Comparison of ENCODE assay signal across 29 mouse cellular contexts in the genomic region with DNA sequence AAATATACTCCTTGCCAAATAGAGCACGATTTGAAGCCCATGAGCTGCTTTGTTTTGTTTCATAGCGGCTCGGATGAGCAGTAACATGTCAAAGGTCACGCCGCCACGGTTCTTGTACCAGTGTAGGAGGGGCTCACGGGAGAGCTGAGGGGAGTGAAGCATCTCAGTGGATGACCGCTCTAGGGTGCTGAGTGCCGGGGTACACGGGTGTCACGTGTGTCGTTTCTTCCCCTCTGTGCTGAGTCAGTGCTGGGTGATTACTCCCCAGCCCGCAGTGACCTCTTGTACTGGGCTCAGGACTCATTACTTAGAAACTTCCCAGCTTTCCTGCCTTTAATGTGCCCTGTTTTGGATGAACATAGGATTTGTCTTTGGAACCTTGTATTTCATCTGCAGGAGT. TPM values are rescaled to one million over a fixed set of nuclear protein-coding genes. Genes with fewer than 3 reads are reported as not detected.
DNase-seq lines count a peak whose midpoint lies in the region; ATAC-seq lines count a peak whose summit lies in the region.
"Had no signal": no experiment of that assay in that cellular context is flagged by ENCODE, and none has a peak within 500 bp of the region (broad histone marks: within the 10 kb centered on the region; RNA-seq: fewer than 3 reads in every experiment).

No protein-coding gene starts in this region.

- H3K4me2 ChIP-seq in kidney, embryonic 14.5 days (replicated peaks; ENCODE audit: low read depth, low read length) = no peak overlapping the region
- no peak overlapping the region for H3K4me2 ChIP-seq in kidney, embryonic 16.5 days (replicated peaks; ENCODE audit: low read depth, low read length)
- no peak overlapping the region for H3K4me2 ChIP-seq in forebrain, embryonic 11.5 days (ENCODE audit: low read depth, low read length, severe bottlenecking)
- H3K4me2 ChIP-seq: embryonic facial prominence, embryonic 12.5 days; heart, embryonic 12.5 days; hindbrain, embryonic 14.5 days; liver, embryonic 12.5 days; midbrain, embryonic 12.5 days had no signal

- no peaks in the 10 kb centered on the region for H3K9me3 ChIP-seq in kidney, embryonic 14.5 days (ENCODE audit: control insufficient read depth, low read length)
- no peaks in the 10 kb centered on the region for H3K9me3 ChIP-seq in kidney, embryonic 16.5 days (ENCODE audit: low read length)
- H3K9me3 ChIP-seq in forebrain, embryonic 11.5 days (ENCODE audit: control insufficient read depth, low read length) = no peaks in the 10 kb centered on the region
- H3K9me3 ChIP-seq: embryonic facial prominence, embryonic 12.5 days; heart, embryonic 12.5 days; liver, embryonic 12.5 days; megakaryocyte, embryonic 14.5 days; midbrain, embryonic 12.5 days had no signal

- ATAC-seq in kidney, embryonic 14.5 days (ENCODE audit: low FRiP score, low TSS enrichment) = no peak
- ATAC-seq in kidney, embryonic 16.5 days (ENCODE audit: low FRiP score, low TSS enrichment) = peak; percentile 63
- no peak for ATAC-seq in forebrain, embryonic 11.5 days (replicated peaks; ENCODE audit: low FRiP score)
- ATAC-seq: forebrain, embryonic 16.5 days; liver, embryonic 12.5 days; lung, postnatal 0 days had no signal

- no peak overlapping the region for H3K27ac ChIP-seq in kidney, embryonic 14.5 days (ENCODE audit: low read depth, low read length)
- H3K27ac ChIP-seq in kidney, embryonic 16.5 days (ENCODE audit: low read length) = no peak overlapping the region
- H3K27ac ChIP-seq in forebrain, embryonic 11.5 days (ENCODE audit: low read depth, low read length) = no peak overlapping the region
- H3K27ac ChIP-seq: embryonic facial prominence, embryonic 12.5 days; gastrocnemius, adult 2 months; heart, adult 2 months; hindbrain, embryonic 14.5 days; liver, embryonic 12.5 days; midbrain, embryonic 12.5 days had no signal

- H3K36me3 ChIP-seq in kidney, embryonic 14.5 days (ENCODE audit: control insufficient read depth, insufficient read depth, low read length) = peaks cover 39% of the 10 kb centered on the region; the same call in 1 of the 2 replicates
- peaks cover 24% of the 10 kb centered on the region for H3K36me3 ChIP-seq in kidney, embryonic 16.5 days (ENCODE audit: insufficient read depth, low read length)
- H3K36me3 ChIP-seq in forebrain, embryonic 11.5 days (ENCODE audit: control insufficient read depth, insufficient read depth, low read length) = no peaks in the 10 kb centered on the region; the same call in 1 of the 2 replicates

- H3K9ac ChIP-seq in kidney, embryonic 14.5 days (ENCODE audit: low read depth, low read length) = no peak overlapping the region
- H3K9ac ChIP-seq in kidney, embryonic 16.5 days (replicated peaks; ENCODE audit: low read length) = no peak overlapping the region
- H3K9ac ChIP-seq in forebrain, embryonic 11.5 days (ENCODE audit: low read length) = no peak overlapping the region
- H3K9ac ChIP-seq: embryonic facial prominence, embryonic 12.5 days; heart, embryonic 12.5 days; hindbrain, embryonic 14.5 days; liver, embryonic 12.5 days; midbrain, embryonic 12.5 days had no signal

- no peaks in the 10 kb centered on the region for H3K4me1 ChIP-seq in kidney, embryonic 14.5 days (ENCODE audit: control insufficient read depth, insufficient read depth, low read length)
- 0 out of 2 replicates have a peak, but pooled peaks cover 7% of the 10 kb centered on the region for H3K4me1 ChIP-seq in kidney, embryonic 16.5 days (ENCODE audit: insufficient read depth, low read length)
- H3K4me1 ChIP-seq in forebrain, embryonic 11.5 days (replicated peaks; ENCODE audit: control insufficient read depth, insufficient read depth, low read length) = no peaks in the 10 kb centered on the region
- H3K4me1 ChIP-seq: embryonic facial prominence, embryonic 12.5 days; heart, embryonic 12.5 days; midbrain, embryonic 12.5 days had no signal

- DNase-seq in kidney, adult 11 months = peak; percentile 76
- peak; percentile 52 for DNase-seq in kidney, adult 18-20 months
- DNase-seq in kidney, postnatal 36 days = peak; percentile 76 to 81
- DNase-seq in forebrain, embryonic 11.5 days (ENCODE audit: low spot score) = no peak
- no peak for DNase-seq in testis, postnatal 14 days (ENCODE audit: low spot score)
- no peak for DNase-seq in cerebellum, adult 8-10 months
- DNase-seq: adrenal gland, adult 2 months; adrenal gland, postnatal 36 days; cerebellum, adult 9-10 months; cerebellum, postnatal 36 days; embryo, embryonic 11 days; gastrocnemius, adult 2 months; gastrocnemius, postnatal 36 days; heart, adult 2 months; layer of hippocampus, postnatal 36 days; left cerebral cortex, postnatal 4 days; lung, adult 18-20 months; lung, postnatal 4 days; thymus, postnatal 25 days had no signal

- WGBS in kidney, embryonic 14.5 days = 80% methylated on average over 13 of the region's 13 CpGs
- 60% methylated on average over 13 of the region's 13 CpGs for WGBS in kidney, embryonic 16.5 days
- 93% methylated on average over 13 of the region's 13 CpGs for WGBS in forebrain, embryonic 11.5 days

- H3K4me3 ChIP-seq in kidney, embryonic 14.5 days (ENCODE audit: low read length) = no peak overlapping the region
- no peak overlapping the region for H3K4me3 ChIP-seq in kidney, embryonic 16.5 days (ENCODE audit: low read length)
- no peak overlapping the region for H3K4me3 ChIP-seq in forebrain, embryonic 11.5 days (ENCODE audit: low read depth, low read length)
- H3K4me3 ChIP-seq: embryonic facial prominence, embryonic 12.5 days; gastrocnemius, adult 2 months; heart, adult 2 months; heart, embryonic 12.5 days; liver, embryonic 12.5 days; megakaryocyte, embryonic 14.5 days; midbrain, embryonic 12.5 days had no signal

- H3K27me3 ChIP-seq in kidney, embryonic 14.5 days (ENCODE audit: control insufficient read depth, insufficient read depth, low read length) = no peaks in the 10 kb centered on the region
- no peaks in the 10 kb centered on the region for H3K27me3 ChIP-seq in kidney, embryonic 16.5 days (ENCODE audit: insufficient read depth, low read length)
- no peaks in the 10 kb centered on the region for H3K27me3 ChIP-seq in forebrain, embryonic 11.5 days (ENCODE audit: control insufficient read depth, insufficient read depth, low read length)
- H3K27me3 ChIP-seq: embryonic facial prominence, embryonic 12.5 days; heart, embryonic 12.5 days; liver, embryonic 12.5 days; megakaryocyte, embryonic 14.5 days; midbrain, embryonic 12.5 days had no signal

RNA-seq across cellular contexts. Expression of a gene that starts 9.0 kb away (rescaled TPM):
- 62.6 and 82.4 TPM in 2 replicates for polyA plus RNA-seq in kidney, embryonic 14.5 days (2014; fragmentation: Nextera tagmentation; extraction: Ambion mirVana)
- polyA plus RNA-seq in kidney, embryonic 16.5 days (2015; fragmentation: Nextera tagmentation; extraction: Ambion mirVana) = 72.1 and 74.4 TPM in 2 replicates
- polyA plus RNA-seq in forebrain, embryonic 11.5 days (2014; fragmentation: Nextera tagmentation; extraction: Ambion mirVana) = 66.0 and 67.1 TPM in 2 replicates

RNA-seq across cellular contexts. Expression of a gene that starts 28.2 kb away (rescaled TPM):
- polyA plus RNA-seq in kidney, embryonic 14.5 days (2014; fragmentation: Nextera tagmentation; extraction: Ambion mirVana) = 142 and 148 TPM in 2 replicates
- 97.9 and 161 TPM in 2 replicates for polyA plus RNA-seq in kidney, embryonic 16.5 days (2015; fragmentation: Nextera tagmentation; extraction: Ambion mirVana)
- polyA plus RNA-seq in forebrain, embryonic 11.5 days (2014; fragmentation: Nextera tagmentation; extraction: Ambion mirVana) = 72.3 and 82.9 TPM in 2 replicates

Comparison
In these comparisons a context has a peak if more than half of its experiments do, and no peak if none do; other contexts are left out.
1. DNase-seq: peak in kidney, adult 11 months (single experiment), kidney, adult 18-20 months (single experiment) and kidney, postnatal 36 days (2 of 2); none in forebrain, embryonic 11.5 days (single experiment), testis, postnatal 14 days (single experiment) and cerebellum, adult 8-10 months (single experiment).